Mouse (Mus musculus): Measurements from ENCODE around the gene Bsx. TPM values are rescaled to one million over a fixed set of nuclear protein-coding genes. Genes with fewer than 3 reads are reported as not detected.

The Bsx gene
- polyA plus RNA-seq (2014; fragmentation: Nextera tagmentation; extraction: Ambion mirVana), result not detected in 2 replicates

GRCm38 (mm10) chr9:40873556-40874470, at the start of gene Bsx:
Gene Bsx (plus strand): TSS chr9:40874127.
- H3K9ac ChIP-seq (replicated peaks; ENCODE audit: low read depth, low read length), result no peak within 1 kb of the TSS
- no peaks in the 10 kb centered on the region for H3K4me1 ChIP-seq (ENCODE audit: control insufficient read depth, insufficient read depth, low read length)
- no peak within 1 kb of the TSS for H3K4me3 ChIP-seq (ENCODE audit: low read depth, low read length)
- H3K9me3 ChIP-seq (ENCODE audit: control insufficient read depth, low read length), result no peaks in the 10 kb centered on the region
- 3% methylated on average over 32 of the region's 32 CpGs for WGBS
- H3K27me3 ChIP-seq (ENCODE audit: control insufficient read depth, insufficient read depth, low read length), result peaks cover 55% of the 10 kb centered on the region
- H3K27ac ChIP-seq (ENCODE audit: low read depth, low read length), result no peak within 1 kb of the TSS
- no peaks in the 10 kb centered on the region for H3K36me3 ChIP-seq (ENCODE audit: control insufficient read depth, insufficient read depth, low read length)
- ATAC-seq (ENCODE audit: low read depth), result peak; percentile 72; the same call in 1 of the 2 replicates
- no peak within 1 kb of the TSS for H3K4me2 ChIP-seq (ENCODE audit: low read depth, low read length)

- H3K27me3 ChIP-seq (ENCODE audit: control insufficient read depth, insufficient read depth, low read length), result no peaks in the 10 kb centered on the region
- H3K4me1 ChIP-seq (ENCODE audit: control insufficient read depth, insufficient read depth, low read length), result peaks cover 3% of the 10 kb centered on the region; the same call in 1 of the 2 replicates
- no peak overlapping the region for H3K4me2 ChIP-seq (ENCODE audit: low read depth, low read length)
- no peak overlapping the region for H3K4me3 ChIP-seq (ENCODE audit: low read depth, low read length)
- no peak for ATAC-seq (ENCODE audit: low read depth)
- no peaks in the 10 kb centered on the region for H3K9me3 ChIP-seq (ENCODE audit: control insufficient read depth, low read length)
- WGBS, result 51% methylated on average over 6 of the region's 6 CpGs
- H3K9ac ChIP-seq (replicated peaks; ENCODE audit: low read depth, low read length), result no peak overlapping the region
- no peak overlapping the region for H3K27ac ChIP-seq (ENCODE audit: low read depth, low read length)
- no peaks in the 10 kb centered on the region for H3K36me3 ChIP-seq (ENCODE audit: control insufficient read depth, insufficient read depth, low read length)
Measured at GRCm38 (mm10) chr9:40825601-40826000, 48.3 kb upstream of the Bsx start.

GRCm38 (mm10) chr9:40827366-40827765, 46.6 kb upstream of the Bsx start:
- no peak overlapping the region for H3K4me3 ChIP-seq (ENCODE audit: low read depth, low read length)
- no peaks in the 10 kb centered on the region for H3K4me1 ChIP-seq (ENCODE audit: control insufficient read depth, insufficient read depth, low read length)
- H3K9ac ChIP-seq (replicated peaks; ENCODE audit: low read depth, low read length), result no peak overlapping the region
- no peak overlapping the region for H3K4me2 ChIP-seq (ENCODE audit: low read depth, low read length)
- no peaks in the 10 kb centered on the region for H3K36me3 ChIP-seq (ENCODE audit: control insufficient read depth, insufficient read depth, low read length)
- no peaks in the 10 kb centered on the region for H3K9me3 ChIP-seq (ENCODE audit: control insufficient read depth, low read length)
- no peaks in the 10 kb centered on the region for H3K27me3 ChIP-seq (ENCODE audit: control insufficient read depth, insufficient read depth, low read length)
- ATAC-seq (ENCODE audit: low read depth), result no peak
- H3K27ac ChIP-seq (ENCODE audit: low read depth, low read length), result no peak overlapping the region
- WGBS, result 72% methylated on average over 4 of the region's 4 CpGs

GRCm38 (mm10) chr9:40834569-40834968, 39.4 kb upstream of the Bsx start:
- H3K4me1 ChIP-seq (ENCODE audit: control insufficient read depth, insufficient read depth, low read length), result no peaks in the 10 kb centered on the region
- no peaks in the 10 kb centered on the region for H3K9me3 ChIP-seq (ENCODE audit: control insufficient read depth, low read length)
- H3K9ac ChIP-seq (replicated peaks; ENCODE audit: low read depth, low read length), result no peak overlapping the region
- no peak overlapping the region for H3K4me2 ChIP-seq (ENCODE audit: low read depth, low read length)
- ATAC-seq (ENCODE audit: low read depth), result peak; percentile 63; the same call in 1 of the 2 replicates
- H3K4me3 ChIP-seq (ENCODE audit: low read depth, low read length), result no peak overlapping the region
- no peaks in the 10 kb centered on the region for H3K36me3 ChIP-seq (ENCODE audit: control insufficient read depth, insufficient read depth, low read length)
- 6% methylated on average over 12 of the region's 12 CpGs for WGBS
- H3K27me3 ChIP-seq (ENCODE audit: control insufficient read depth, insufficient read depth, low read length), result no peaks in the 10 kb centered on the region
- no peak overlapping the region for H3K27ac ChIP-seq (ENCODE audit: low read depth, low read length)

GRCm38 (mm10) chr9:40836681-40837080, 37.2 kb upstream of the Bsx start:
- Histone ChIP-seq H3K4me1 (ENCODE audit: control insufficient read depth, insufficient read depth, low read length) (no peaks in the 10 kb centered on the region), H3K4me3 (ENCODE audit: low read depth, low read length) (no peak overlapping the region), H3K27ac (ENCODE audit: low read depth, low read length) (no peak overlapping the region), H3K27me3 (ENCODE audit: control insufficient read depth, insufficient read depth, low read length) (no peaks in the 10 kb centered on the region), H3K9me3 (ENCODE audit: control insufficient read depth, low read length) (no peaks in the 10 kb centered on the region), H3K36me3 (ENCODE audit: control insufficient read depth, insufficient read depth, low read length) (no peaks in the 10 kb centered on the region), H3K4me2 (ENCODE audit: low read depth, low read length) (no peak overlapping the region), H3K9ac (replicated peaks; ENCODE audit: low read depth, low read length) (no peak overlapping the region)
- ATAC-seq (ENCODE audit: low read depth), result no peak
- 91% methylated on average over 3 of the region's 3 CpGs for WGBS

GRCm38 (mm10) chr9:40839662-40840061, 34.3 kb upstream of the Bsx start:
- 88% methylated on average over 3 of the region's 3 CpGs for WGBS
- ATAC-seq (ENCODE audit: low read depth), result no peak

GRCm38 (mm10) chr9:40851515-40851914, 22.4 kb upstream of the Bsx start:
- peak; percentile 32; the same call in 1 of the 2 replicates for ATAC-seq (ENCODE audit: low read depth)
- Histone ChIP-seq H3K27me3 (ENCODE audit: control insufficient read depth, insufficient read depth, low read length) (no peaks in the 10 kb centered on the region), H3K27ac (ENCODE audit: low read depth, low read length) (no peak overlapping the region), H3K4me3 (ENCODE audit: low read depth, low read length) (no peak overlapping the region), H3K36me3 (ENCODE audit: control insufficient read depth, insufficient read depth, low read length) (no peaks in the 10 kb centered on the region), H3K9ac (replicated peaks; ENCODE audit: low read depth, low read length) (no peak overlapping the region), H3K4me1 (ENCODE audit: control insufficient read depth, insufficient read depth, low read length) (peaks cover 6% of the 10 kb centered on the region; the same call in 1 of the 2 replicates), H3K9me3 (ENCODE audit: control insufficient read depth, low read length) (no peaks in the 10 kb centered on the region), H3K4me2 (ENCODE audit: low read depth, low read length) (no peak overlapping the region)
- 35% methylated on average over 2 of the region's 2 CpGs for WGBS

More at GRCm38 (mm10) chr9:40839662-40840061, 34.3 kb upstream of the Bsx start:
- Histone ChIP-seq H3K4me1 (ENCODE audit: control insufficient read depth, insufficient read depth, low read length) (no peaks in the 10 kb centered on the region), H3K9ac (replicated peaks; ENCODE audit: low read depth, low read length) (no peak overlapping the region), H3K9me3 (ENCODE audit: control insufficient read depth, low read length) (no peaks in the 10 kb centered on the region), H3K27ac (ENCODE audit: low read depth, low read length) (no peak overlapping the region), H3K4me2 (ENCODE audit: low read depth, low read length) (no peak overlapping the region), H3K4me3 (ENCODE audit: low read depth, low read length) (no peak overlapping the region), H3K27me3 (ENCODE audit: control insufficient read depth, insufficient read depth, low read length) (no peaks in the 10 kb centered on the region), H3K36me3 (ENCODE audit: control insufficient read depth, insufficient read depth, low read length) (no peaks in the 10 kb centered on the region)

GRCm38 (mm10) chr9:40858461-40859160, 15.3 kb upstream of the Bsx start:
- Histone ChIP-seq H3K9me3 (ENCODE audit: control insufficient read depth, low read length) (no peaks in the 10 kb centered on the region), H3K4me2 (ENCODE audit: low read depth, low read length) (peak overlapping the region; percentile 58), H3K36me3 (ENCODE audit: control insufficient read depth, insufficient read depth, low read length) (no peaks in the 10 kb centered on the region), H3K9ac (replicated peaks; ENCODE audit: low read depth, low read length) (0 out of 2 replicates have a peak overlapping the region, but pooled peaks have one; percentile 28), H3K4me1 (ENCODE audit: control insufficient read depth, insufficient read depth, low read length) (no peaks in the 10 kb centered on the region; the same call in 1 of the 2 replicates), H3K27me3 (ENCODE audit: control insufficient read depth, insufficient read depth, low read length) (0 out of 2 replicates have a peak, but pooled peaks cover 3% of the 10 kb centered on the region), H3K4me3 (ENCODE audit: low read depth, low read length) (peak overlapping the region; percentile 25), H3K27ac (ENCODE audit: low read depth, low read length) (peak overlapping the region; percentile 62; the same call in 1 of the 2 replicates)
- ATAC-seq (ENCODE audit: low read depth), result peak; percentile 71; the same call in 1 of the 2 replicates
- 8% methylated on average over 21 of the region's 21 CpGs for WGBS
